ENCODE assay signal across 18 mouse cellular contexts in genomic region chr12:17316096-17316495, GRCm38 (mm10). TPM values are rescaled to one million over a fixed set of nuclear protein-coding genes. Genes with fewer than 3 reads are reported as not detected.
"Had no signal": no experiment of that assay in that cellular context is flagged by ENCODE, and none has a peak within 500 bp of the region (broad histone marks: within the 10 kb centered on the region; RNA-seq: fewer than 3 reads in every experiment).

No protein-coding gene starts in this region.

- DNase-seq: kidney, adult 11 months; kidney, adult 9 months; kidney, postnatal 4 days; left cerebral cortex, postnatal 4 days; right cerebral cortex, postnatal 4 days; spleen, adult 18-20 months; thymus, adult 18-20 months; thymus, postnatal 14 days had no signal

- H3K36me3 ChIP-seq: limb, embryonic 13.5 days; midbrain, embryonic 15.5 days; neural tube, embryonic 12.5 days had no signal

- H3K27ac ChIP-seq: kidney, postnatal 0 days; layer of hippocampus, adult 2 months; limb, embryonic 13.5 days; liver, embryonic 14.5 days; macrophage; midbrain, embryonic 15.5 days; neural tube, embryonic 12.5 days had no signal

- H3K27me3 ChIP-seq: limb, embryonic 13.5 days; midbrain, embryonic 15.5 days; neural tube, embryonic 12.5 days had no signal

- H3K4me2 ChIP-seq: limb, embryonic 13.5 days; midbrain, embryonic 11.5 days; midbrain, embryonic 15.5 days; neural tube, embryonic 12.5 days had no signal

- H3K9me3 ChIP-seq: limb, embryonic 13.5 days; megakaryocyte, embryonic 14.5 days; midbrain, embryonic 15.5 days; neural tube, embryonic 12.5 days had no signal

- H3K9ac ChIP-seq: limb, embryonic 13.5 days; liver, embryonic 14.5 days; midbrain, embryonic 15.5 days; neural tube, embryonic 12.5 days had no signal

- ATAC-seq: midbrain, embryonic 15.5 days had no signal

- H3K4me1 ChIP-seq: limb, embryonic 13.5 days; megakaryocyte, embryonic 14.5 days; neural tube, embryonic 12.5 days had no signal

- H3K4me3 ChIP-seq: layer of hippocampus, adult 2 months; limb, embryonic 13.5 days; megakaryocyte, embryonic 14.5 days; midbrain, embryonic 15.5 days; neural tube, embryonic 12.5 days had no signal

RNA-seq across cellular contexts. Expression of gene Atp6v1c2, which starts 13.1 kb away (rescaled TPM):
- polyA plus RNA-seq: liver, adult 2 months; macrophage had no signal
